Mouse (Mus musculus): ENCODE results near the gene Slc26a10.
"Not testable (repeated sequence)": the region's sequence is repeated elsewhere in the genome, so short reads cannot be mapped to it uniquely, and the experiment has no call there.

DNA sequence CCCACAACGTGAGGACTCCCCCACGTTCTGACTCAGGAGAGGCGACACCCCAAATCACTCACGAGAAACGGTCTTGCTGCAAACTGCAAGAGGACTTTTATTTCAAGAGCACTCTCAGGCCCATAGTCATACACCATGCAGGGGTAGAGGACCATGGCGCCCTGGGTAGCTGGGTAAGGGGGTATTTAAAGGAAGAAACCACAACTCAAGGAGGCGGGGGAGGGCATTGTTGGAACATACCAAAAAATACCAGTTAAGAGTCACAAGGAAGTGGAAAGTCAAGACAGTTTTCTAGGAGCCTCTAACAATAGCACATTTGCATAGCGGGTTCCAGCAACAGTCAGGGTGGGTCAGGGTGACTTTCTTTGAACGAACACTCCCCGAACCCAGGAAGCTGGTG, 27.9 kb downstream of the Slc26a10 start:
- TF ChIP-seq CTCF (IDR thresholded peaks at IDR 0.05; ENCODE audit: extremely low read depth, insufficient read length, insufficient replicate concordance, low read depth, low read length); POLR2A (IDR thresholded peaks at IDR 0.05; ENCODE audit: low read depth, low read length): not testable (repeated sequence)
